Mouse (Mus musculus) embryonic facial prominence, embryonic 11.5 days (tissue): ENCODE measurements at regions not wholly inside any gene's neighbourhood (a gene's known extent, or its start where the extent isn't known, plus 50 kb on each side); places are given as distances from the start of the nearest gene placed in this dataset.

Experiments
- ATAC-seq: fragments of 200-750 bp; cut with Nextera tagmentation; replicated peaks from 2 replicates; pipeline ENCODE4 v1.8.0; 2017; ENCODE audit warnings: low read depth; ENCODE audit not compliant: insufficient number of reproducible peaks, low FRiP score, low TSS enrichment
- DNase-seq: peaks from one replicate; pipeline ENCODE4 v3.0.0-alpha.2; 2015; ENCODE audit warnings: low spot score
- H3K27ac ChIP-seq: fragments of 300-500 bp; sonication (generic); replicated peaks from 2 replicates; pipeline ENCODE4 v1.5.1; 2014; ENCODE audit warnings: mild to moderate bottlenecking, low read depth, low read length, control low read depth
- H3K27me3 ChIP-seq: fragments of 300-500 bp; sonication (generic); 2 replicates; pipeline ENCODE4 v1.6.1; 2014; ENCODE audit warnings: mild to moderate bottlenecking, low read length, moderate library complexity, mixed read lengths; ENCODE audit not compliant: control insufficient read depth, insufficient read depth
- H3K36me3 ChIP-seq: fragments of 300-500 bp; sonication (generic); replicated peaks from 2 replicates; pipeline ENCODE4 v1.6.1; 2014; ENCODE audit warnings: low read depth, mild to moderate bottlenecking, low read length, moderate library complexity, mixed read lengths; ENCODE audit not compliant: control insufficient read depth, insufficient read depth
- H3K4me1 ChIP-seq: fragments of 300-500 bp; sonication (generic); 2 replicates; pipeline ENCODE4 v1.6.1; 2014; ENCODE audit warnings: low read length, mixed read lengths; ENCODE audit not compliant: control insufficient read depth, insufficient read depth
- H3K4me2 ChIP-seq: fragments of 300-500 bp; sonication (generic); 2 replicates; pipeline ENCODE4 v1.6.1; 2014; ENCODE audit warnings: low read depth, mild to moderate bottlenecking, control low read depth, low read length, moderate library complexity
- H3K4me3 ChIP-seq: fragments of 300-500 bp; sonication (generic); 2 replicates; pipeline ENCODE4 v1.5.1; 2014; ENCODE audit warnings: low read depth, low read length, control low read depth
- H3K9ac ChIP-seq: fragments of 300-500 bp; sonication (generic); replicated peaks from 2 replicates; pipeline ENCODE4 v1.6.1; 2014; ENCODE audit warnings: mild to moderate bottlenecking, control low read depth, low read length
- H3K9me3 ChIP-seq: fragments of 300-500 bp; sonication (generic); replicated peaks from 2 replicates; pipeline ENCODE4 v1.6.1; 2016; ENCODE audit warnings: mild to moderate bottlenecking, low read length, inconsistent platforms, mixed read lengths; ENCODE audit not compliant: control insufficient read depth
- WGBS: fragments of 180-500 bp; shearing (Covaris S2); extraction: QIAGEN DNeasy Blood & Tissue Kit; methylation state at CpG from one replicate; pipeline ENCODE4 v1.1.7; 2014; 5-methylcytosine and 5-hydroxymethylcytosine counted together

- ATAC-seq (no peak), DNase-seq (no peak)
- Histone ChIP-seq H3K27ac (no peak overlapping the region), H3K9ac (no peak overlapping the region), H3K27me3 (no peaks in the 10 kb centered on the region), H3K36me3 (no peaks in the 10 kb centered on the region), H3K9me3 (no peaks in the 10 kb centered on the region), H3K4me3 (no peak overlapping the region), H3K4me2 (no peak overlapping the region), H3K4me1 (no peaks in the 10 kb centered on the region)
- WGBS, result 42% methylated on average over 4 of the region's 4 CpGs
These were observed 165.5 kb upstream of the Ift57 start for GRCm38 (mm10) chr16:49533498-49533998.

- H3K27me3 ChIP-seq, result no peaks in the 10 kb centered on the region
- no peaks in the 10 kb centered on the region for H3K4me1 ChIP-seq
- no peak for DNase-seq
- no peak overlapping the region for H3K4me2 ChIP-seq
- H3K27ac ChIP-seq, result no peak overlapping the region
- WGBS, result 71% methylated on average over 3 of the region's 3 CpGs
- H3K9ac ChIP-seq, result no peak overlapping the region
- ATAC-seq, result no peak
- H3K4me3 ChIP-seq, result no peak overlapping the region
- H3K9me3 ChIP-seq, result no peaks in the 10 kb centered on the region
- H3K36me3 ChIP-seq, result no peaks in the 10 kb centered on the region
These were observed 148.8 kb upstream of the Ift57 start for GRCm38 (mm10) chr16:49550231-49550630.

DNA sequence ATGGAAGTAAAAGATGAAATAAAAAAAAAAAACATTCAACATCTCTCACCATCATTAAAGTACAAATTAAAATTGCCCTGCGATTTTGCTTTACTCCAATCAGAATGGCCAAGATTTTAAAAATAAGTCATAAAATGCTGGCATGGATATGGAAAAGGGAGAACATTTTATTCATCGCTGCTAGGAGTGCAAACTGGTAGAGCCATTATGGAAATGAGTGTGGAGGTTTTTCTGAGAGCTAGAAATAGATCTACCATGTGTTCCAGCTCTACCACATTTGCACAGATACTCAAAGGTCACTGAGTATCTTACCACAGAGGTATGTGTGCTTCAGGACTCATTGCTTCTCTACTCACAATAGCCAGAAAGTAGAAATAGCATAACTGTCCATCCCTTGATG is 129.0 kb upstream of the Ift57 start:
- WGBS, result 91% methylated on average over 2 of the region's 2 CpGs
- Histone ChIP-seq H3K9me3 (no peaks in the 10 kb centered on the region), H3K27me3 (no peaks in the 10 kb centered on the region), H3K4me1 (no peaks in the 10 kb centered on the region), H3K4me3 (no peak overlapping the region), H3K4me2 (no peak overlapping the region), H3K9ac (no peak overlapping the region), H3K27ac (no peak overlapping the region), H3K36me3 (no peaks in the 10 kb centered on the region)
- DNase-seq (no peak), ATAC-seq (no peak)

DNA sequence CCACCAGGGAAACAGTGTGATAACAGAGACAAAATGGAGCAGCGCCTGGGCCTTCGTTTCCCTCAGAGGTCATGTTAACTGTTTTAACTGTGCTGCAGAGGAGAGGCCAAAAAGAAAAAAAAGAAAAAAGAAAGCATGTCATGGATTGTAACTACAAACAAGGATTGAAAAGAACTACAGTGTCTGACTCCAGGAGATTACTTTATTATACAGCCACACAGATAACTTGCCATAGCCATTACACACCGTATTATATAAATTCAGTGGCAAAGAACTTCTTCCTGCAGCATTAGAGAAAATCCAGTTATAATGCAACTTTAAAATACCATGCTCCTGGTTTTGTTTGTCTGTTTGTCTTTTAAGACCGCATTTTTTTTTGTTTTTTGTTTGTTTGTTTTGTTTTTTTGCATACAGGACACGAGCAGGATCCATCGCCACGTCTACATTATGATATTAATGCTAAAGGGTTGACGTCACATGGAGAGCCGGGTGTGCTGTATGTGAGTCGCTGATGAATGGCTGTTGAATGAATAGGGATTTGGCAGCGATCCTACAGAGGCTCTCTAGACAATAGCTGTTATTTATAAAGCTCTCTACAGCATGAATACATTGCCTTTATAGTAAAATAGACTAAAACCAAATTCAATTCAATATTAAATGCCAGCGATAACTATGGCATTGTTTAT is 126.4 kb upstream of the Ift57 start:
- WGBS, result 84% methylated on average over 12 of the region's 12 CpGs
- H3K27ac ChIP-seq, result no peak overlapping the region
- no peak for ATAC-seq

GRCm38 (mm10) chr16:49573171-49573517 is 125.9 kb upstream of the Ift57 start:
- ATAC-seq (no peak), DNase-seq (no peak)
- Histone ChIP-seq H3K27ac (no peak overlapping the region), H3K27me3 (no peaks in the 10 kb centered on the region), H3K4me1 (no peaks in the 10 kb centered on the region), H3K9me3 (no peaks in the 10 kb centered on the region), H3K9ac (no peak overlapping the region), H3K36me3 (no peaks in the 10 kb centered on the region), H3K4me3 (no peak overlapping the region), H3K4me2 (no peak overlapping the region)
- 78% methylated on average over 3 of the region's 3 CpGs for WGBS

More for the DNA sequence above, 126.4 kb upstream of the Ift57 start:
- DNase-seq, result no peak
- Histone ChIP-seq H3K4me2 (no peak overlapping the region), H3K9ac (no peak overlapping the region), H3K36me3 (no peaks in the 10 kb centered on the region), H3K9me3 (no peaks in the 10 kb centered on the region), H3K4me3 (no peak overlapping the region), H3K27me3 (no peaks in the 10 kb centered on the region), H3K4me1 (no peaks in the 10 kb centered on the region)

DNA sequence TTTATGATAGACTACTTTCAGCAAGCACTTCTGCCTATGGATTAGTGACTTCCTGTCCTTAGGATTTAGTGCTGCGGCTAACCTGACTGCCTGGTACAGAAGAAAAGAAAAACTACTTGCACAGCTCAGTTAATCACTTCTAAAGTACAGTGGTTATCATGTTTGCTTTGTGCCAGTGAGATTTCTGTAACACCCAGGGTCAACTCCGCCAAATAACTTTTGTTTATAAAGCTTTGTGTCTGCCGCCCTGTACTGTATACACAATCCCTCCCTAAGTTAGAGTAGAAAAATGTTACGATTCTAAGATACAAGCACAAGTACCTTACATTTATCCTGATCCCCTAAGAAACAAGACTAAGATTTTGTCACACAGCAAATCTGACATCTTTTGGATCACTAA is 120.1 kb upstream of the Ift57 start:
- Histone ChIP-seq H3K27ac (no peak overlapping the region), H3K27me3 (no peaks in the 10 kb centered on the region), H3K4me3 (no peak overlapping the region), H3K4me1 (no peaks in the 10 kb centered on the region), H3K4me2 (no peak overlapping the region), H3K9ac (no peak overlapping the region), H3K36me3 (no peaks in the 10 kb centered on the region), H3K9me3 (no peaks in the 10 kb centered on the region)
- 81% methylated on average over 4 of the region's 4 CpGs for WGBS
- DNase-seq (no peak), ATAC-seq (no peak)

DNA sequence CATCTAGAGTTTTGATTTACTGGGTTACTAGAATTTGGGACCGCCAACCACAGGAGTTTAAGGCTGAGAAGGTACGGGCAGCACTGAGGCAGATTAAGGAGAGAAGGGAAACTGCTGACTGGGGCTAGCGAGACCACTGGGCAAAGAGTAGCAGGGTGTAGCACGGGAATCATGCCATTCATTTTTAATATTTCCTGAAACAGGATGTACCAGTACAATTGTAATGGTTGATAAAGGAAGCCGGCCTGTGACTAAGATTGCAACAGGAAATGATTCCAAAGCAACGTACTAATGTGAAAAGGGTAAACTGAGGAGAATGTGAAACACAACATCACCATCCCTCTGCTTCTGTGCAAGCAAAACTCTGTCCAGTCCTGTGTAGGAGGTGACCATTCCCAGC is 118.3 kb upstream of the Ift57 start:
- 86% methylated on average over 6 of the region's 6 CpGs for WGBS
- H3K27ac ChIP-seq, result no peak overlapping the region
- H3K4me3 ChIP-seq, result no peak overlapping the region
- no peak overlapping the region for H3K9ac ChIP-seq
- DNase-seq (no peak), ATAC-seq (no peak)
- H3K27me3 ChIP-seq, result no peaks in the 10 kb centered on the region
- H3K4me2 ChIP-seq, result no peak overlapping the region
- no peaks in the 10 kb centered on the region for H3K36me3 ChIP-seq
- no peaks in the 10 kb centered on the region for H3K9me3 ChIP-seq
- no peaks in the 10 kb centered on the region for H3K4me1 ChIP-seq

DNA sequence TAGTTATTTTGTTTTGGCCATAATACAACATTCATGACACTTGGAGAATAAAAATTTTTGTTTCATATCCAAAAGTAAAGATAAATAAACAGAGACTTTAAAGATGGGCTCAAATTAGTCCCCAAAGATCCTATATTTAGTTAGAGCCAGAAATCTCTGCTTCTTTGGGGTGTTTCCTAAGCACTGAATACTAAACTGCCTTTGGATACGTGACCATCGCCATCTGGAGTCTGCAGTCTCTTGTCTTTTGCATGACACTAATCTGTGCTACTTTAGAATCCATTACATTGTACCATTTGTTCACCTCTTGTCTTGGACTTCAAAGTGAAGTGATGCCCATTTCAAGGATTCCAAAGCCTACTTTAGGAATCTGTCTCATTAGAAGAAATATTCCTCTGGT is 92.5 kb upstream of the Ift57 start:
- Histone ChIP-seq H3K4me3 (no peak overlapping the region), H3K4me1 (no peaks in the 10 kb centered on the region), H3K27me3 (no peaks in the 10 kb centered on the region), H3K27ac (no peak overlapping the region), H3K36me3 (no peaks in the 10 kb centered on the region), H3K4me2 (no peak overlapping the region), H3K9me3 (no peaks in the 10 kb centered on the region), H3K9ac (no peak overlapping the region)
- ATAC-seq (no peak), DNase-seq (no peak)
- 82% methylated on average over 2 of the region's 2 CpGs for WGBS
